Mouse (Mus musculus): Measurements from ENCODE around the gene Ttc27.

DNA sequence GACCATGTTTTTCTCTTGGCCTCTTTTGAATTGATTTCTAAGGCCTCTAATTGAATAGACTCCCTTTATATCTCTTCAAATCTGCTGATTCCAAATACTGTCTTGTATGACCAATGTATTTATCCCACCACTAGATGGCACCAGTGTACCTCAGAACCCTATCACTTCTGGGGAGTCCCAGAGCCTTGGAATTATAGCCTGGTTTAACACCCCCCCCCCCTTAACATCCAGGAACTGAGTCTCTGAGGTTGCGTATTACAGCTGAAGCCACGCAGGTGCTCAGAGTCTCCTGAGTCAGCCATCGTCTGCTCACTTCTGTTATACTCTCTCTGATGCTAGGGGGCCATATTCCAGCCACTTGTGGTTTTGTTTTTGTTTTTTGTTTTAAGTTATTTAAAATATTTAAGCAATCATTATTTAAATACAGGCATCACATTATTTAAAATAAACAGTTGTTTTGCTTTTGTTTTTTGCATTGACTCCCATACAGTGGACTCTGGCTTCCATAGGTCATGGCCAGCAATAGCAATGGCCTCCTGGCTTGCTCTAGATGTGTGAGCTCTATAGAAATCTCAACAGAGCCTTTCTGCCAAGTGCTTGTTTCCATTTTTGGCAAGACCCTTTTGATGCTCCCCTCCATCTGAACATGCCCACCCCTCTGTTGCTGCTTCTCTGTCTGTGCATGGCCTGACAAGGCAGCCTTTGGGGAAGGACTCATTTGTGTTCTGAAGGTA lies 93.5 kb downstream of the Ttc27 start:
- no peak for TF ChIP-seq POLR2A (IDR thresholded peaks at IDR 0.05; ENCODE audit: borderline replicate concordance, extremely low read depth, insufficient read depth, insufficient read length, poor library complexity, severe bottlenecking)
- TF ChIP-seq CTCF (IDR thresholded peaks at IDR 0.05; ENCODE audit: borderline replicate concordance, extremely low read depth, insufficient read depth, insufficient read length): peak; percentile 53; the same call in 1 of the 2 replicates
